8 mouse cellular contexts compared by ENCODE assay signal in genomic region chr10:60779628-60780027, GRCm38 (mm10). TPM values are rescaled to one million over a fixed set of nuclear protein-coding genes. Genes with fewer than 3 reads are reported as not detected.
DNase-seq lines count a peak whose midpoint lies in the region; ATAC-seq and TF ChIP-seq lines count a peak whose summit lies in the region.

No protein-coding gene starts in this region.

- no peak overlapping the region for H3K4me3 ChIP-seq in embryonic facial prominence, embryonic 12.5 days
- H3K4me3 ChIP-seq in heart, adult 2 months = no peak overlapping the region
- no peak overlapping the region for H3K4me3 ChIP-seq in limb, embryonic 12.5 days (replicated peaks)
- no peak overlapping the region for H3K4me3 ChIP-seq in midbrain, postnatal 0 days (ENCODE audit: low read depth, low read length)

- peaks cover 5% of the 10 kb centered on the region; the same call in 1 of the 2 replicates for H3K27me3 ChIP-seq in embryonic facial prominence, embryonic 12.5 days
- no peaks in the 10 kb centered on the region for H3K27me3 ChIP-seq in heart, adult 2 months (ENCODE audit: control insufficient read depth, insufficient read depth, low read length)
- no peaks in the 10 kb centered on the region for H3K27me3 ChIP-seq in limb, embryonic 12.5 days
- H3K27me3 ChIP-seq in midbrain, postnatal 0 days (ENCODE audit: insufficient read depth, low read length) = no peaks in the 10 kb centered on the region; the same call in 1 of the 2 replicates
- no peaks in the 10 kb centered on the region for H3K27me3 ChIP-seq in splenic B cell, adult 2 months (ENCODE audit: control insufficient read depth, insufficient read depth, low read length, poor library complexity, severe bottlenecking)

- 0 out of 2 replicates have a peak, but pooled peaks cover 4% of the 10 kb centered on the region for H3K4me1 ChIP-seq in embryonic facial prominence, embryonic 12.5 days
- H3K4me1 ChIP-seq in heart, adult 2 months (ENCODE audit: control insufficient read depth, insufficient read depth, low read length) = no peaks in the 10 kb centered on the region
- peaks cover 15% of the 10 kb centered on the region for H3K4me1 ChIP-seq in limb, embryonic 12.5 days (replicated peaks)
- H3K4me1 ChIP-seq in midbrain, postnatal 0 days (ENCODE audit: insufficient read depth, low read length) = no peaks in the 10 kb centered on the region

- H3K4me2 ChIP-seq in embryonic facial prominence, embryonic 12.5 days (replicated peaks) = 0 out of 2 replicates have a peak overlapping the region, but pooled peaks have one; percentile 16
- no peak overlapping the region; the same call in 1 of the 2 replicates for H3K4me2 ChIP-seq in limb, embryonic 12.5 days
- peak overlapping the region; percentile 33 for H3K4me2 ChIP-seq in midbrain, postnatal 0 days (ENCODE audit: low read depth, low read length, poor library complexity, severe bottlenecking)

- intact Hi-C loops in heart, adult 2 months (cut with DNase I) = loop anchor here (1.0 to 5.0 kb wide), 3 partner anchors 56 to 289 kb away; no protein-coding TSS in a partner anchor

- no peak overlapping the region for H3K27ac ChIP-seq in embryonic facial prominence, embryonic 12.5 days
- H3K27ac ChIP-seq in heart, adult 2 months = no peak overlapping the region
- peak overlapping the region; percentile 25; the same call in 1 of the 2 replicates for H3K27ac ChIP-seq in limb, embryonic 12.5 days
- H3K27ac ChIP-seq in midbrain, postnatal 0 days (ENCODE audit: low read depth, low read length) = no peak overlapping the region

- H3K9ac ChIP-seq in embryonic facial prominence, embryonic 12.5 days = no peak overlapping the region
- H3K9ac ChIP-seq in heart, adult 2 months (ENCODE audit: low read depth, low read length) = no peak overlapping the region
- no peak overlapping the region for H3K9ac ChIP-seq in limb, embryonic 12.5 days (replicated peaks)
- no peak overlapping the region for H3K9ac ChIP-seq in midbrain, postnatal 0 days (replicated peaks; ENCODE audit: low read length, poor library complexity, severe bottlenecking)

- DNase-seq in 416B (ENCODE audit: low read depth) = peak; percentile 55
- peak; percentile 75 to 81 for DNase-seq in adrenal gland, postnatal 36 days
- DNase-seq in heart, adult 2 months = peak; percentile 76 to 87
- DNase-seq in kidney, adult 18-20 months = peak; percentile 86
- peak; percentile 85 for DNase-seq in midbrain, postnatal 0 days (ENCODE audit: low spot score)
- peak; percentile 73 for DNase-seq in splenic B cell, adult 2 months (ENCODE audit: low read depth, low spot score)

- no peak for ATAC-seq in embryonic facial prominence, embryonic 12.5 days (ENCODE audit: insufficient number of reproducible peaks, insufficient read depth, low FRiP score, low TSS enrichment)
- ATAC-seq in limb, embryonic 12.5 days (ENCODE audit: insufficient number of reproducible peaks, insufficient read depth, low FRiP score, low TSS enrichment, low read depth) = peak; percentile 32; the same call in 1 of the 2 replicates
- peak; percentile 35; the same call in 1 of the 2 replicates for ATAC-seq in midbrain, postnatal 0 days (ENCODE audit: low FRiP score)

- H3K36me3 ChIP-seq in embryonic facial prominence, embryonic 12.5 days = 0 out of 2 replicates have a peak, but pooled peaks cover 6% of the 10 kb centered on the region
- H3K36me3 ChIP-seq in heart, adult 2 months (ENCODE audit: control insufficient read depth, insufficient read depth, low read length) = no peaks in the 10 kb centered on the region
- peaks cover 46% of the 10 kb centered on the region for H3K36me3 ChIP-seq in limb, embryonic 12.5 days
- no peaks in the 10 kb centered on the region for H3K36me3 ChIP-seq in midbrain, postnatal 0 days (ENCODE audit: insufficient read depth, low read length)
- no peaks in the 10 kb centered on the region for H3K36me3 ChIP-seq in splenic B cell, adult 2 months (ENCODE audit: control insufficient read depth, insufficient read depth, low read length, poor library complexity, severe bottlenecking)

- no peaks in the 10 kb centered on the region for H3K9me3 ChIP-seq in embryonic facial prominence, embryonic 12.5 days
- H3K9me3 ChIP-seq in limb, embryonic 12.5 days = no peaks in the 10 kb centered on the region
- no peaks in the 10 kb centered on the region for H3K9me3 ChIP-seq in midbrain, postnatal 0 days (ENCODE audit: low read length)

- no peaks in the 10 kb centered on the region for H3K79me2 ChIP-seq in heart, adult 2 months (replicated peaks; ENCODE audit: control insufficient read depth, insufficient read depth, low read length)

- peak; percentile 77; the same call in 1 of the 2 replicates for TF ChIP-seq EP300 in heart, adult 2 months (IDR thresholded peaks at IDR 0.05; ENCODE audit: insufficient read depth, low read depth, low read length)

- WGBS in embryonic facial prominence, embryonic 12.5 days = 10% methylated on average over 9 of the region's 9 CpGs
- WGBS in heart, adult 2 months = 11% methylated on average over 9 of the region's 9 CpGs
- 9% methylated on average over 9 of the region's 9 CpGs for WGBS in limb, embryonic 12.5 days
- 12% methylated on average over 9 of the region's 9 CpGs for WGBS in midbrain, postnatal 0 days

- TF ChIP-seq POLR2A in heart, adult 2 months (IDR thresholded peaks at IDR 0.05; ENCODE audit: insufficient read depth, low read depth, low read length) = no peak

- peak; percentile 100 for TF ChIP-seq CTCF in heart, adult 2 months (IDR thresholded peaks at IDR 0.05)
- peak; percentile 98 for TF ChIP-seq CTCF in midbrain, postnatal 0 days (IDR thresholded peaks at IDR 0.05)

RNA-seq across cellular contexts. Expression of gene Slc29a3, which starts 27.0 kb away (rescaled TPM):
- 10 to 100 TPM; 28.8 to 38.7 TPM for total RNA-seq in adrenal gland, postnatal 36 days (2021)
- 12.2 and 13.0 TPM in 2 replicates for polyA plus RNA-seq in embryonic facial prominence, embryonic 12.5 days (2016; fragmentation: Nextera tagmentation; extraction: Ambion mirVana)
- total RNA-seq in heart, adult 2 months (2021) = 1 to 10 TPM; 4.1 to 5.6 TPM
- 3.9 and 4.9 TPM in 2 replicates for polyA plus RNA-seq in heart, adult 2 months (2012; rRNA removed)
- 9.4 and 9.6 TPM in 2 replicates for polyA plus RNA-seq in limb, embryonic 12.5 days (2016; fragmentation: Nextera tagmentation; extraction: Ambion mirVana)
- 7.3 and 7.8 TPM in 2 replicates for total RNA-seq in midbrain, postnatal 0 days (2014; rRNA removed)
- 6.9 and 8.5 TPM in 2 replicates for polyA plus RNA-seq in midbrain, postnatal 0 days (2015; fragmentation: Nextera tagmentation; extraction: Ambion mirVana)

RNA-seq across cellular contexts. Expression of gene Unc5b, which starts 51.8 kb away (rescaled TPM):
- total RNA-seq in adrenal gland, postnatal 36 days (2021) = 1 to 10 TPM; 5.9 to 8.3 TPM
- polyA plus RNA-seq in embryonic facial prominence, embryonic 12.5 days (2016; fragmentation: Nextera tagmentation; extraction: Ambion mirVana) = 5.7 and 6.3 TPM in 2 replicates
- 10 to 100 TPM; 11.0 to 12.6 TPM for total RNA-seq in heart, adult 2 months (2021)
- 12.2 and 15.0 TPM in 2 replicates for polyA plus RNA-seq in heart, adult 2 months (2012; rRNA removed)
- polyA plus RNA-seq in limb, embryonic 12.5 days (2016; fragmentation: Nextera tagmentation; extraction: Ambion mirVana) = 12.7 and 13.5 TPM in 2 replicates
- total RNA-seq in midbrain, postnatal 0 days (2014; rRNA removed) = 13.5 and 17.1 TPM in 2 replicates
- 1.1 and 1.3 TPM in 2 replicates for polyA plus RNA-seq in midbrain, postnatal 0 days (2015; fragmentation: Nextera tagmentation; extraction: Ambion mirVana)
